Mouse (Mus musculus) megakaryocyte, embryonic 14.5 days (primary cell): ENCODE measurements at regions not wholly inside any gene's neighbourhood (a gene's known extent, or its start where the extent isn't known, plus 50 kb on each side); places are given as distances from the start of the nearest gene placed in this dataset.

ENCODE experiments used
- FLI1 ChIP-seq: IDR thresholded peaks from 2 replicates; pipeline ENCODE4 v1.6.1; 2012; ENCODE audit warnings: low read length, inconsistent platforms, mixed read lengths
- GATA1 ChIP-seq: IDR thresholded peaks from 3 replicates; pipeline ENCODE4 v1.6.1; 2012; ENCODE audit warnings: mixed read lengths, low read length, inconsistent platforms, borderline replicate concordance

DNA sequence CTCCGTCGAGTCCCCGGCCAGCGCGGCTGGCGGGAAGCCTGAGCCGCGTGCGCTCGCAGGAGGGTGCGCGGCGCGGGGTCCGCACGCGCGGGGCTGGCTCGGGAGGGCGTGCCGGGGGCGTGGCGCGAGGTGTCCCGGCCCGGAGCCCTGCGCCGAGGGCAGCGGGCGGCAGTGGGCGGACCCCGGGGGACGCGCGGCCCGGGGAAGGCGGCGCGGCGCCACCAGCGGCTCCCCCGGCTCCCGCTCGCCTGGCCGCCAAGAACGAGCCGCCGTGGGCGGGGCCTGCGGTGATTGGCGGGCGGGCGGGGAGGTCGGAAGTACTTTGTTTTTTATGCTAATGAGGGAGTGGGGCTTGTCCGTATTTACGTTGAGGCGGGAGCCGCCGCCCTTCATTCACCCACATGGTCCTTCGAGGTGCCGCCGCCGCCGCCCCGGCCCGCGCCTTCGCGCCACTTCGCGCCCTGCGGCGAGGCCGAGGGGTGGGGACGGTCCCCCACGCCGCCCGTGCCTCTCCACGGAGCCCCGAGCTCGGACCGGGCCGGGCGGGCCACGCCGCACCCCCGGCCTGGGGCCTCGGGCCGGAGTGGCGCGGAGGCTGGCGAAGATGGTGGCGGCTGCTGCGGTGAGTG lies 51.3 kb upstream of the Gpc5 start:
- TF ChIP-seq GATA1 (no peak), FLI1 (no peak)
